Mouse (Mus musculus) adrenal gland, adult (tissue): ENCODE measurements around the gene Nsd1.

Experiments used
- DNase-seq, 2 experiments: peaks; one replicate each; pipeline ENCODE4 v3.0.0; 2022 to 2023; ENCODE audit warnings: low spot score in 1 of 2; ENCODE audit not compliant: inconsistent age in 2 of 2

The Nsd1 gene

GRCm38 (mm10) chr13:55209649-55210192 is at the start of gene Nsd1:
Nsd1 (plus strand) TSS chr13:55209782.
- DNase-seq = peak in 1 of 2 experiments; percentile 56

- no peak for DNase-seq
Measured at GRCm38 (mm10) chr13:55162365-55162764, 47.2 kb upstream of the Nsd1 start.

- peak in 1 of 2 experiments; percentile 40 for DNase-seq
Measured at GRCm38 (mm10) chr13:55163553-55163952, 46.0 kb upstream of the Nsd1 start.

GRCm38 (mm10) chr13:55165831-55166339 is 43.7 kb upstream of the Nsd1 start:
- DNase-seq = no peak

GRCm38 (mm10) chr13:55166806-55167725 is 42.5 kb upstream of the Nsd1 start:
- peak in 1 of 2 experiments; percentile 24 for DNase-seq

GRCm38 (mm10) chr13:55167798-55168197 is 41.8 kb upstream of the Nsd1 start:
- no peak for DNase-seq

- DNase-seq = peak in 1 of 2 experiments; percentile 60
Measured at GRCm38 (mm10) chr13:55168255-55168654, 41.3 kb upstream of the Nsd1 start.

- peak; percentile 42 to 55 for DNase-seq
Measured at GRCm38 (mm10) chr13:55168958-55169369, 40.6 kb upstream of the Nsd1 start.

GRCm38 (mm10) chr13:55171517-55172335 is 37.9 kb upstream of the Nsd1 start:
- peak; percentile 66 to 87 for DNase-seq

- peak; percentile 60 to 86 for DNase-seq
Measured at GRCm38 (mm10) chr13:55172336-55172770, 37.2 kb upstream of the Nsd1 start.

GRCm38 (mm10) chr13:55174347-55174746 is 35.2 kb upstream of the Nsd1 start:
- peak in 1 of 2 experiments; percentile 21 for DNase-seq

- DNase-seq = peak in 1 of 2 experiments; percentile 20
Measured at GRCm38 (mm10) chr13:55176265-55176664, 33.3 kb upstream of the Nsd1 start.

- peak; percentile 25 to 69 for DNase-seq
Measured at GRCm38 (mm10) chr13:55177903-55178496, 31.6 kb upstream of the Nsd1 start.

- peak; percentile 78 to 94 for DNase-seq
Measured at GRCm38 (mm10) chr13:55178556-55178955, 31.0 kb upstream of the Nsd1 start.

- peak in 1 of 2 experiments; percentile 51 for DNase-seq
Measured at GRCm38 (mm10) chr13:55179591-55179990, 30.0 kb upstream of the Nsd1 start.

- peak in 1 of 2 experiments; percentile 38 for DNase-seq
Measured at GRCm38 (mm10) chr13:55181786-55182172, 27.8 kb upstream of the Nsd1 start.

GRCm38 (mm10) chr13:55182173-55182894 is 27.2 kb upstream of the Nsd1 start:
- peak; percentile 86 to 97 for DNase-seq

- DNase-seq = peak; percentile 56 to 86
Measured at GRCm38 (mm10) chr13:55183382-55183781, 26.2 kb upstream of the Nsd1 start.

- peak; percentile 75 to 85 for DNase-seq
Measured at GRCm38 (mm10) chr13:55187062-55187461, 22.5 kb upstream of the Nsd1 start.
